Mouse (Mus musculus) layer of hippocampus, adult 2 months (tissue): ENCODE data around the gene Gpr180. TPM values are rescaled to one million over a fixed set of nuclear protein-coding genes. Genes with fewer than 3 reads are reported as not detected.
"Not testable (repeated sequence)": the region's sequence is repeated elsewhere in the genome, so short reads cannot be mapped to it uniquely, and the experiment has no call there.

Experiments used
- DNase-seq, 2 experiments: peaks; one replicate each; pipeline ENCODE4 v3.0.0; 2022; ENCODE audit warnings: low spot score in 2 of 2
- H3K27ac ChIP-seq: fragments of 200-600 bp; 2 replicates; pipeline ENCODE4 v1.8.1; 2022
- H3K4me3 ChIP-seq: fragments of 200-600 bp; 2 replicates; pipeline ENCODE4 v1.8.1; 2022; ENCODE audit warnings: mild to moderate bottlenecking
- CTCF ChIP-seq: fragments of 200-600 bp; conservative IDR thresholded peaks from 2 replicates; pipeline ENCODE4 v1.8.1; 2022; ENCODE audit warnings: antibody characterized with exemption, mild to moderate bottlenecking, moderate library complexity
- total RNA-seq, 2 experiments: library from RNA; stranded (reverse); gene quantifications; 2 replicates each; pipeline ENCODE4 v1.2.3; 2021

Gpr180 gene
- total RNA-seq, 2 experiments from 2014 or later, result 23.7 to 25.1 TPM

- Histone ChIP-seq H3K27ac (peak overlapping the region; percentile 94), H3K4me3 (peak overlapping the region; percentile 92)
- TF ChIP-seq CTCF, result no peak
- DNase-seq, result no peak
Measured at GRCm38 (mm10) chr14:118131931-118132641, 4.9 kb upstream of the Gpr180 start.

GRCm38 (mm10) chr14:118132642-118132977 is 4.3 kb upstream of the Gpr180 start, which contains the start of gene Tgds:
Tgds (minus strand) TSS chr14:118132755.
- Histone ChIP-seq H3K27ac (peak within 1 kb of the TSS; percentile 94), H3K4me3 (peak within 1 kb of the TSS; percentile 92)
- no peak for TF ChIP-seq CTCF
- DNase-seq, result peak; percentile 98 to 99

- H3K4me3 ChIP-seq, result peak overlapping the region; percentile 60
- peak overlapping the region; percentile 91 for H3K27ac ChIP-seq
- no peak for TF ChIP-seq CTCF
- peak in 1 of 2 experiments; percentile 24 for DNase-seq
Measured at GRCm38 (mm10) chr14:118137487-118137886, 529 bp downstream of the Gpr180 start.

GRCm38 (mm10) chr14:118142283-118142682 is 5.3 kb downstream of the Gpr180 start:
- no peak for TF ChIP-seq CTCF
- Histone ChIP-seq H3K4me3 (no peak overlapping the region), H3K27ac (no peak overlapping the region)
- no peak for DNase-seq

- Histone ChIP-seq H3K4me3 (no peak overlapping the region), H3K27ac (no peak overlapping the region)
- TF ChIP-seq CTCF, result no peak
- no peak for DNase-seq
Measured at GRCm38 (mm10) chr14:118148046-118148445, 11.1 kb downstream of the Gpr180 start.

GRCm38 (mm10) chr14:118148554-118148953 is 11.6 kb downstream of the Gpr180 start:
- DNase-seq, result no peak
- Histone ChIP-seq H3K27ac (no peak overlapping the region), H3K4me3 (no peak overlapping the region)
- no peak for TF ChIP-seq CTCF

- DNase-seq, result no peak
- no peak overlapping the region for H3K4me3 ChIP-seq
- TF ChIP-seq CTCF, result no peak
- 0 out of 2 replicates have a peak overlapping the region, but pooled peaks have one; percentile 1 for H3K27ac ChIP-seq
Measured at GRCm38 (mm10) chr14:118150656-118151551, 13.9 kb downstream of the Gpr180 start.

GRCm38 (mm10) chr14:118151651-118152293 is 14.8 kb downstream of the Gpr180 start:
- Histone ChIP-seq H3K4me3 (no peak overlapping the region), H3K27ac (no peak overlapping the region)
- peak; percentile 71 for TF ChIP-seq CTCF
- peak in 1 of 2 experiments; percentile 53 for DNase-seq

- TF ChIP-seq CTCF, result no peak
- no peak for DNase-seq
- Histone ChIP-seq H3K4me3 (no peak overlapping the region), H3K27ac (no peak overlapping the region)
Measured at GRCm38 (mm10) chr14:118152294-118152651, 15.3 kb downstream of the Gpr180 start.

- not testable (repeated sequence) for H3K27ac ChIP-seq, H3K4me3 ChIP-seq, DNase-seq
Measured at GRCm38 (mm10) chr14:118156056-118156455, 19.1 kb downstream of the Gpr180 start.

- Histone ChIP-seq H3K4me3 (no peak overlapping the region), H3K27ac (no peak overlapping the region)
- DNase-seq, result no peak
- no peak for TF ChIP-seq CTCF
Measured at GRCm38 (mm10) chr14:118156740-118157139, 19.8 kb downstream of the Gpr180 start.

GRCm38 (mm10) chr14:118157146-118157545 is 20.2 kb downstream of the Gpr180 start:
- peak; percentile 40 to 74 for DNase-seq
- Histone ChIP-seq H3K27ac (no peak overlapping the region), H3K4me3 (no peak overlapping the region)
- peak; percentile 100 for TF ChIP-seq CTCF

- DNase-seq, result no peak
- no peak for TF ChIP-seq CTCF
- Histone ChIP-seq H3K27ac (no peak overlapping the region), H3K4me3 (no peak overlapping the region)
Measured at GRCm38 (mm10) chr14:118161751-118162150, 24.8 kb downstream of the Gpr180 start.
